Mouse (Mus musculus): ENCODE results near the gene Pxt1.

GRCm38 (mm10) chr17:28947011-28947939 lies 3.6 kb upstream of the Pxt1 start:
- TF ChIP-seq POLR2A (IDR thresholded peaks at IDR 0.05; ENCODE audit: low read depth, low read length) (no peak), CTCF (IDR thresholded peaks at IDR 0.05; ENCODE audit: borderline replicate concordance, insufficient read depth, low read length) (no peak)

Data from embryonic fibroblast, embryonic 13.5 days (primary cell).